Mouse (Mus musculus): ENCODE data around the gene Il18r1.

Il18r1 gene

DNA sequence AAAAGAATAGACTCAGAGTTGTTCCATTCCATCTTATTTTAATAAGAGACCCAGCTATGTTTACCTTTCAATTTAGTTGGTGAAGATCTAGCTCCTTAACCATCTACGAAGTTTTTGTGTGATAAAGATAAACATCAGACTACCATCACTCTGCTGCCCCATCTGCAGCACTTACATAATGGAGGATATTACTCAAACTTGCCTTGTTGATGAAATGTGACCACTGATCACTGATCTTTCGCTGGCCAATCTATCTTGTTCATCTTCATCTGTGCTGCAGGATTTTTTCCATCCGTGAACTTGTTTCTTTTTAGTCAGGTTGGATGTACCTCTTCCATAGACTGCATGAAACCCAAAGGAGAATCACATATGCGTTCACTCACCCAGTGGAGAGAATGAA, 29.2 kb downstream of the Il18r1 start:
- no peak for DNase-seq (ENCODE audit: low read depth, low spot score)

DNA sequence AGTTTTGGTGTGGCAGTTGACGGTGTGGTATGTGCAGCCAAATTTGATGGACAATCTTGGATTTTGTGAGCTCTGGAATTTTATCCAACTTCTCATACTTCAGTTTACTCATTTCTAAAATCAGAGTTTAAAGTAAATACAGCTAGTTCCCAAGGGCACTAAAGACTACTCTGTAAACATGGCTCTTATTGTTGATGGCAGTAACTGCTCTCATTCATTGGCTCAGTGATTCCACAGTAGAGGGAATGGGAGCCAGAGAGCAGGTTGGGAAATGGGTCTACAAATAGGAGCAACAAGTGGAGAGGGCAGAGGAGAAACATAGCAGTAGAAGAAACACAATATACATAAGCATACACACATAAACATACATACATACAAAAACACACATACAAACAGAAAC, 34.4 kb downstream of the Il18r1 start:
- DNase-seq (ENCODE audit: low read depth, low spot score) = no peak

DNA sequence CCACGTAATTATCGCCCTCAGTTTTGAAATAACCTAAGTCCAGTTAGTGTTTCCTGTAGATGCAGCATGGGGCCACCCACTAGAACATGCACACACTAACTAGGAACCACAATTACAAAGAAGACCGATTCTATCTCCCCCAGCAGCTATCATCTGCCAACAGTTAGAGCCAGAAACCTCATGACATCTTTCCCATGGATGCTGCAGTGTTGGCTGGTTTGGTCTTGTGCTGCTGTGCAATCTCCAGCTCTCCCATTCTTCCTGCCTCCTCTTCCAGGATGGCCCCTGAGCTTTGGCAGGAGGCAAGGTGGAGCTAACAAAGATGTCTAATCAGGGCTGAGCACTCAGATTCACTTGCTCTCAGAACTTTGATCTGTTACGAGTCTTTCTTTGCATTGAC, 35.8 kb downstream of the Il18r1 start:
- DNase-seq (ENCODE audit: low read depth, low spot score) = no peak

- peak; percentile 13 for DNase-seq (ENCODE audit: low read depth, low spot score)
These were observed 36.4 kb downstream of the Il18r1 start for GRCm38 (mm10) chr1:40501546-40502398.

DNA sequence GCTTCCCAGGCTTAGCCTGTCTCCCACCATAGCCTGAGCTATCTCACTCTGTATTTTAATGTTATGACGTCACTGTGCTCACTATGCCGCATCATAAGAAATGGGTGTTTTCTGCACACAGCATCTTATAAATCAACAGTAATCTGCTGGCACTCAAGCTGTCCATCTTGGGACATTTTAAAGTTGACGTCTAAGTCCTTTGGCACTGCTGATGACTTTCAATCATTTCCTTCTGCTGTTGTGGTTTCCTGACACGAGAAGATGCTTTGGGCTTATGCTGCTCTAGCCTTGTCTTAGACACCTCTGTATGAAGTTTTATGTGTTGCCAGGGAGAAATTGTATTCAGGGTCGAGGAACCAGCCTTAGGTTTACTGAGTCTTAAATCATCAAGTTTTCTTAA, 39.2 kb downstream of the Il18r1 start:
- no peak for DNase-seq (ENCODE audit: low read depth, low spot score)

GRCm38 (mm10) chr1:40514851-40515585, 49.7 kb downstream of the Il18r1 start, which contains the start of gene Il18rap:
Gene Il18rap, plus strand, starts transcription at chr1:40515362.
- no peak for DNase-seq (ENCODE audit: low read depth, low spot score)

GRCm38 (mm10) chr1:40516364-40516763, 51.0 kb downstream of the Il18r1 start:
- DNase-seq (ENCODE audit: low read depth, low spot score) = no peak

GRCm38 (mm10) chr1:40522918-40523317, 57.6 kb downstream of the Il18r1 start:
- DNase-seq (ENCODE audit: low read depth, low spot score) = no peak

GRCm38 (mm10) chr1:40523971-40524722, 58.8 kb downstream of the Il18r1 start:
- DNase-seq (ENCODE audit: low read depth, low spot score) = no peak

DNA sequence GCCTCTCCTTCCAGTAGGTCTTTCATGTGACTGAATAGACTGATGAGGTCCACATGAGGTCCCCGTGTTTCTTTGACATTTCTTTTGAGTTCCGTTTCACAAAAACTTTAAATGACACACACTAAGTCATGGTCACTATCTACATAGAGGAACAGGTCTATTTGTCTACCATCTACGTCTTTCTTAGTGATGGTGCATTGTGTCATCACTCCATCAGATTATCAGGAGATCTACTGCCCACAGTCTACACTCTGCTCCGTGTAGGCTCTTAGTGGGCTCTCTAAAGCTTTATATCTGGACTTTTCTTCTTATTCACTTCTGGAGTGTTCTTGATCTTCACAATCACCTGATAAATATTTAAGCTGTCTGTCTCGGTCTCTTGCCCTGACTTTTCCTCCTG, 63.9 kb downstream of the Il18r1 start:
- DNase-seq (ENCODE audit: low read depth, low spot score) = no peak

- no peak for DNase-seq (ENCODE audit: low read depth, low spot score)
These were observed 72.2 kb downstream of the Il18r1 start for GRCm38 (mm10) chr1:40537577-40537976.

DNA sequence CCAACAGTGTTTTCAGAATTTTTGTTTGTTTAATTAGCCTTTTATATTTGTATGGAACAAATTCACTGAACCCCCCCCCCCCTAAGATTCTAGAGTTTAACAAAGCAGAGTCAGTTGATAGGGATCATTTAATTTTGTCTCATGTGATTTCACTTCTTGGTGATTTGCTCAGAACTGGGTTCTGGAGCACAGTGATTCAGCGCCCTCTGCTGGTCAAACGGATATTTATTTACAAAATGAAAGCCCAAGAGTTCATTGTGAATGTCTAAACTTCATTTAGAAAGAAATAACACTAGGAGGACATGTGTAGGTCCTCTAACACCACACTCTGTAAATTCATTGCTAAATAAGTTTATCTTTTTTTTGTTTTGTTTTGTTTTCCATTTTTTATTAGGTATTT, 79.3 kb downstream of the Il18r1 start:
- peak; percentile 36 for DNase-seq (ENCODE audit: low read depth, low spot score)

- DNase-seq (ENCODE audit: low read depth, low spot score) = no peak
These were observed 81.3 kb downstream of the Il18r1 start for GRCm38 (mm10) chr1:40546645-40547044.

- DNase-seq (ENCODE audit: low read depth, low spot score) = no peak
These were observed 81.8 kb downstream of the Il18r1 start for GRCm38 (mm10) chr1:40547064-40547572.

GRCm38 (mm10) chr1:40547762-40548161, 82.4 kb downstream of the Il18r1 start:
- no peak for DNase-seq (ENCODE audit: low read depth, low spot score)

Data from telencephalon, adult 2 months (tissue).